Comparison of ENCODE assay signal across 11 mouse cellular contexts in genomic region chr1:35536276-35536675, GRCm38 (mm10).
"Had no signal": no experiment of that assay in that cellular context is flagged by ENCODE, and none has a peak within 500 bp of the region (broad histone marks: within the 10 kb centered on the region; RNA-seq: fewer than 3 reads in every experiment).

No protein-coding gene starts in this region.

- H3K27me3 ChIP-seq: intestine, embryonic 15.5 days; limb, embryonic 13.5 days; midbrain, embryonic 13.5 days; stomach, embryonic 15.5 days had no signal

- DNase-seq: layer of hippocampus, adult 9-11 months; layer of hippocampus, postnatal 36 days; left cerebral cortex, postnatal 4 days; lung, adult 18-20 months; right cerebral cortex, postnatal 14 days; thymus, postnatal 36 days had no signal

- H3K4me2 ChIP-seq: intestine, embryonic 15.5 days; limb, embryonic 13.5 days; midbrain, embryonic 13.5 days; stomach, embryonic 15.5 days had no signal

- H3K27ac ChIP-seq: intestine, embryonic 15.5 days; limb, embryonic 13.5 days; liver, embryonic 14.5 days; midbrain, embryonic 13.5 days; stomach, embryonic 15.5 days had no signal

- H3K4me1 ChIP-seq: intestine, embryonic 15.5 days; limb, embryonic 13.5 days; midbrain, embryonic 13.5 days; stomach, embryonic 15.5 days had no signal

- H3K9me3 ChIP-seq: intestine, embryonic 15.5 days; limb, embryonic 13.5 days; stomach, embryonic 15.5 days had no signal

- H3K9ac ChIP-seq: intestine, embryonic 15.5 days; limb, embryonic 13.5 days; liver, embryonic 14.5 days; midbrain, embryonic 13.5 days; stomach, embryonic 15.5 days had no signal

- H3K4me3 ChIP-seq: intestine, embryonic 15.5 days; limb, embryonic 13.5 days; midbrain, embryonic 13.5 days; stomach, embryonic 15.5 days had no signal

- ATAC-seq: intestine, embryonic 15.5 days; midbrain, embryonic 13.5 days had no signal

- H3K36me3 ChIP-seq: intestine, embryonic 15.5 days; limb, embryonic 13.5 days; midbrain, embryonic 13.5 days; stomach, embryonic 15.5 days had no signal
